Mouse (Mus musculus) mesoderm, embryonic 11.5 days (tissue): ENCODE measurements around the gene Ano5.

Source experiments
- DNase-seq: peaks from one replicate; pipeline ENCODE4 v3.0.0-alpha.2; 2012; ENCODE audit warnings: low read depth, low spot score

The Ano5 gene

GRCm38 (mm10) chr7:51629206-51629605 is 118.4 kb downstream of the Ano5 start:
- DNase-seq, result no peak

- DNase-seq, result no peak
These were observed 120.3 kb downstream of the Ano5 start for GRCm38 (mm10) chr7:51631171-51631570.

DNA sequence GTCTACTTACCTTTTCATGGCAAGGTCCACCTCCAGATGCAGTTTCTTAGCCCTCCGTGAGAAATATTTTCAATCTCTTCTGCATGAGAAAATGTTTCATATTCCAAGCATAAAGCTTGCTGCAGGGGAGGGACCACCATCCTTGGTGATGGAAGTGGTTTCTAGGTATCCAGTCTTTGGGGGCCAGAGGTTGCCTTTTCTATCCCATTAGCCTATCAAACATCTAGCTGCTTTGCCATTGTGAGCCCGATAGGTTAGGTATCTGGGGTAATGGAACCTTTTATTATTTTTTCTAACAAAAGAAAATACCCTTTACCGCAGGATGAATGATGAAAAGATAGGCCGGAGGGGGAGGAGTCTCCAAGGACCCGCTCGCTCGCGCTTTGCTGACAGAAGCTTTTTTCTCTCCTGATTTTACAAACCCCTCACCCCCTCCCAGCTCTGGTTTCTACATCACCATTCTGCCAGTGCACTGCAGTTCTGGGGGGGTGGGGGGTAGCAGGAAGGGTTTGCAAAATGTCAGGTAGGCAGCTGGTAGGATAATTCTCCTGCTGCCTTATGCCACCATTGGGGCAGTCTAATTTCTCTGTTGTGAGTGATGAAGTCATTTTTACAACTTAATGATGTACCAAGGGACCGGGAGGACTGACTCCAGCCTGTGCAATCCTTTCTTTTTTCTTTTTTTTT is 121.9 kb downstream of the Ano5 start:
- no peak for DNase-seq

GRCm38 (mm10) chr7:51633230-51633844 is 122.5 kb downstream of the Ano5 start:
- no peak for DNase-seq
